Mouse (Mus musculus) kidney, adult 2 months (tissue): ENCODE data around the gene R3hdm4.
A peak's percentile ranks its signal among the peaks of the same experiment; 100 is the strongest.

Experiments
- CTCF ChIP-seq: fragments of 200-500 bp; conservative IDR thresholded peaks from 2 replicates; pipeline ENCODE4 v1.5.1; 2011; ENCODE audit warnings: low read depth, mild to moderate bottlenecking, control low read depth, low read length, moderate library complexity, mixed read lengths; ENCODE audit not compliant: insufficient read depth, insufficient read length
- POLR2A ChIP-seq: fragments of 200-500 bp; IDR thresholded peaks from one replicate; pipeline ENCODE4 v1.6.1; 2011; ENCODE audit warnings: low read depth, low read length, control low read depth

GRCm38 (mm10) chr10:79916808-79917531 is 4.0 kb downstream of the R3hdm4 start, which contains the start of gene Kiss1r:
- TF ChIP-seq CTCF = no peak
- peak; percentile 69 for TF ChIP-seq POLR2A
